Mouse (Mus musculus) erythroblast, embryonic 14.5 days (primary cell): ENCODE data around the gene Nhp2.

Experiments used
- GATA1 ChIP-seq: IDR thresholded peaks from 2 replicates; pipeline ENCODE4 v1.6.1; 2012; ENCODE audit warnings: low read length, inconsistent platforms, mixed read lengths
- TAL1 ChIP-seq: IDR thresholded peaks from 3 replicates; pipeline ENCODE4 v1.6.1; 2012; ENCODE audit warnings: low read length, inconsistent platforms, mixed read lengths

- TF ChIP-seq GATA1 (no peak), TAL1 (no peak)
These were observed 17.3 kb upstream of the Nhp2 start for GRCm38 (mm10) chr11:51602253-51602652.
